Mouse (Mus musculus) lung, postnatal 25 days (tissue): ENCODE measurements around the gene Pde4d.

Source experiments
- DNase-seq: peaks from one replicate; pipeline ENCODE4 v3.0.0; 2022; ENCODE audit warnings: low spot score

Pde4d gene

GRCm38 (mm10) chr13:109569491-109569890 is 1119.7 kb downstream of the Pde4d start:
- no peak for DNase-seq

GRCm38 (mm10) chr13:109576725-109577124 is 1127.0 kb downstream of the Pde4d start:
- DNase-seq: no peak

- no peak for DNase-seq
Measured at GRCm38 (mm10) chr13:109577454-109577853, 1127.7 kb downstream of the Pde4d start.

GRCm38 (mm10) chr13:109577901-109578300 is 1128.2 kb downstream of the Pde4d start:
- DNase-seq: no peak

- no peak for DNase-seq
Measured at GRCm38 (mm10) chr13:109581284-109582070, 1131.7 kb downstream of the Pde4d start.

GRCm38 (mm10) chr13:109590048-109590447 is 1140.3 kb downstream of the Pde4d start:
- DNase-seq: no peak

GRCm38 (mm10) chr13:109592192-109592797 is 1142.5 kb downstream of the Pde4d start:
- no peak for DNase-seq

- no peak for DNase-seq
Measured at GRCm38 (mm10) chr13:109599711-109600110, 1150.0 kb downstream of the Pde4d start.

GRCm38 (mm10) chr13:109604017-109604416 is 1154.3 kb downstream of the Pde4d start:
- DNase-seq: no peak

GRCm38 (mm10) chr13:109605140-109605539 is 1155.4 kb downstream of the Pde4d start:
- DNase-seq: no peak

- no peak for DNase-seq
Measured at GRCm38 (mm10) chr13:109609106-109609804, 1159.5 kb downstream of the Pde4d start.

GRCm38 (mm10) chr13:109609805-109610187 is 1160.0 kb downstream of the Pde4d start:
- peak; percentile 32 for DNase-seq

GRCm38 (mm10) chr13:109610772-109611171 is 1161.0 kb downstream of the Pde4d start:
- no peak for DNase-seq

- no peak for DNase-seq
Measured at GRCm38 (mm10) chr13:109615213-109615784, 1165.6 kb downstream of the Pde4d start.

- DNase-seq: peak; percentile 35
Measured at GRCm38 (mm10) chr13:109615785-109616281, 1166.1 kb downstream of the Pde4d start.

- DNase-seq: no peak
Measured at GRCm38 (mm10) chr13:109619158-109619657, 1169.5 kb downstream of the Pde4d start.

- no peak for DNase-seq
Measured at GRCm38 (mm10) chr13:109622207-109622606, 1172.5 kb downstream of the Pde4d start.

GRCm38 (mm10) chr13:109623201-109623600 is 1173.5 kb downstream of the Pde4d start:
- DNase-seq: no peak

- DNase-seq: no peak
Measured at GRCm38 (mm10) chr13:109624772-109625349, 1175.1 kb downstream of the Pde4d start.

GRCm38 (mm10) chr13:109625466-109626129 is 1175.8 kb downstream of the Pde4d start:
- no peak for DNase-seq

- no peak for DNase-seq
Measured at GRCm38 (mm10) chr13:109627265-109627664, 1177.5 kb downstream of the Pde4d start.
